Mouse (Mus musculus): ENCODE measurements around the gene Sfxn2. TPM values are rescaled to one million over a fixed set of nuclear protein-coding genes. Genes with fewer than 3 reads are reported as not detected.
"Not testable (repeated sequence)": the region's sequence is repeated elsewhere in the genome, so short reads cannot be mapped to it uniquely, and the experiment has no call there.

The Sfxn2 gene
- polyA plus RNA-seq, 1 experiment from 2014 or later, result 15.6 TPM

DNA sequence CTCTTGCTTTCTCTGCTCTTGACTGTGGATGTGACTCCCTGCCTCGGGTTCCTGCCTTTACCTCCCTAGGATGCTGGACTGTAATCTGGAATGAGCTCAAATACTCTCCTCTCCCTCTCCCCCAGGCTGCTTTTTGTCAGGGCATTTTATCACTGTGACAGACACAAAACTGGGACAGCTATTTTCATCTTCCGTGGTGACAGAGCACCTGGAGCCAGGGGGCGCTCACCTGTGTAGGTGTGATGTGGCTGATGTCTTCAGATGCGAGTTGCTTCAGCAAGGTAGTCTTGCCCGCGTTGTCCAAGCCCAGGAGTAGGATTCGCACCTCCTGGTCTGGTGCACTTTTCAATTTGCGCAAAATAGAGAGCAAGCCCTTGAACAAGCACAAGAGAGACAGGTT lies 15.2 kb upstream of the Sfxn2 start:
- Histone ChIP-seq H3K4me3 (ENCODE audit: low read depth, low read length) (no peak overlapping the region), H3K36me3 (ENCODE audit: control insufficient read depth, insufficient read depth, low read length) (no peaks in the 10 kb centered on the region; the same call in 1 of the 2 replicates)
- 74% methylated on average over 8 of the region's 8 CpGs for WGBS

DNA sequence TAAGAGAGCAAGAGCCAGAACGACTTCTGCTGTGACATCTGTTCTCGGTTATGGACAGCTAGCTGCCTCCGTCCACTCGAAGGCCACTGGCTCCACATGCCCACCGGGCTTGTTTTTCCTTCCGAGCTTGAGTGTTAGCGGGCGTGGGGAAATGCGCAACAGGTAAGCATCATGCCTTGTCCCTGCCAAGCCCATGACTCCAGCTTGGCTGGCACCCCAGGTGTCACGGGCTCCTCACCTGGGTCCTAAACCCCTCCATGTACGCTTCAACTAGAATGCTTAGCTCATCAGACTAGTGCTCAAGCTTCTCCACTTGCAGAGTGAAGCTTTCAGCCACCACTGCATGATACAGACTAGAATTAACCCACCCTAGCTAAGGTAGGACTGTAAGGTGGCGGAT lies 14.5 kb upstream of the Sfxn2 start:
- Histone ChIP-seq H3K27ac (replicated peaks; ENCODE audit: low read depth, low read length) (no peak overlapping the region), H3K4me3 (ENCODE audit: low read depth, low read length) (no peak overlapping the region), H3K36me3 (ENCODE audit: control insufficient read depth, insufficient read depth, low read length) (no peaks in the 10 kb centered on the region; the same call in 1 of the 2 replicates), H3K27me3 (ENCODE audit: control insufficient read depth, insufficient read depth, low read length) (no peaks in the 10 kb centered on the region), H3K4me1 (ENCODE audit: control insufficient read depth, insufficient read depth, low read length) (no peaks in the 10 kb centered on the region), H3K9ac (ENCODE audit: low read length) (no peak overlapping the region), H3K4me2 (ENCODE audit: low read depth, severe bottlenecking) (no peak overlapping the region), H3K9me3 (ENCODE audit: control insufficient read depth, low read length) (no peaks in the 10 kb centered on the region)
- no peak for ATAC-seq (ENCODE audit: insufficient number of reproducible peaks, low FRiP score, low TSS enrichment, low read depth)
- DNase-seq (ENCODE audit: low spot score), result peak; percentile 28
- WGBS, result 39% methylated on average over 12 of the region's 12 CpGs

More for the DNA sequence above, 15.2 kb upstream of the Sfxn2 start:
- DNase-seq (ENCODE audit: low spot score), result no peak
- Histone ChIP-seq H3K27ac (replicated peaks; ENCODE audit: low read depth, low read length) (0 out of 2 replicates have a peak overlapping the region, but pooled peaks have one; percentile 30), H3K9ac (ENCODE audit: low read length) (no peak overlapping the region), H3K4me2 (ENCODE audit: low read depth, severe bottlenecking) (no peak overlapping the region), H3K27me3 (ENCODE audit: control insufficient read depth, insufficient read depth, low read length) (no peaks in the 10 kb centered on the region), H3K9me3 (ENCODE audit: control insufficient read depth, low read length) (no peaks in the 10 kb centered on the region), H3K4me1 (ENCODE audit: control insufficient read depth, insufficient read depth, low read length) (no peaks in the 10 kb centered on the region)
- no peak for ATAC-seq (ENCODE audit: insufficient number of reproducible peaks, low FRiP score, low TSS enrichment, low read depth)

DNA sequence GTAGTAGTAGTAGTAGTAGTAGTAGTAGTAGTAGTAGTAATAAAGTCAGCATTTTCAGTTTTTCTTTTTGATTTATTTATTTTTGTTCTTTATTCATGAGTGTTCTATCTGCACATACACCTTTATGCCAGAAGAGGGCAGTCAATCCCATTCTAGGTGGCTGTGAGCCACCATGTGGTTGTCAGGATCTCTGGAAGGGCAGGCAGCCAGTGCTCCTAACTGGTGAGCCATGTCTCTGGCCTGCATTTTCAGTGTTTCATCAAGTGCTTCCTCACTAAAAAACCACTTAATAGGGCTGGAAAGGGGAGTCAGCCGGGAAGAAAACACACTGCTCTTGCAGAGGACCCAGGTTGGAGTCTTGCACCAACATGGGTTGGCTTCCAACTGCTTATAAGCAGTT lies 11.0 kb upstream of the Sfxn2 start:
- Histone ChIP-seq H3K4me3 (ENCODE audit: low read depth, low read length) (no peak overlapping the region), H3K9me3 (ENCODE audit: control insufficient read depth, low read length) (no peaks in the 10 kb centered on the region), H3K9ac (ENCODE audit: low read length) (no peak overlapping the region), H3K4me1 (ENCODE audit: control insufficient read depth, insufficient read depth, low read length) (no peaks in the 10 kb centered on the region), H3K4me2 (ENCODE audit: low read depth, severe bottlenecking) (no peak overlapping the region), H3K27me3 (ENCODE audit: control insufficient read depth, insufficient read depth, low read length) (no peaks in the 10 kb centered on the region), H3K36me3 (ENCODE audit: control insufficient read depth, insufficient read depth, low read length) (peaks cover under 1% of the 10 kb centered on the region; the same call in 1 of the 2 replicates), H3K27ac (replicated peaks; ENCODE audit: low read depth, low read length) (no peak overlapping the region)
- WGBS, result 36% methylated on average over 1 of the region's 1 CpGs
- ATAC-seq (ENCODE audit: insufficient number of reproducible peaks, low FRiP score, low TSS enrichment, low read depth) (no peak), DNase-seq (ENCODE audit: low spot score) (peak; percentile 54)

DNA sequence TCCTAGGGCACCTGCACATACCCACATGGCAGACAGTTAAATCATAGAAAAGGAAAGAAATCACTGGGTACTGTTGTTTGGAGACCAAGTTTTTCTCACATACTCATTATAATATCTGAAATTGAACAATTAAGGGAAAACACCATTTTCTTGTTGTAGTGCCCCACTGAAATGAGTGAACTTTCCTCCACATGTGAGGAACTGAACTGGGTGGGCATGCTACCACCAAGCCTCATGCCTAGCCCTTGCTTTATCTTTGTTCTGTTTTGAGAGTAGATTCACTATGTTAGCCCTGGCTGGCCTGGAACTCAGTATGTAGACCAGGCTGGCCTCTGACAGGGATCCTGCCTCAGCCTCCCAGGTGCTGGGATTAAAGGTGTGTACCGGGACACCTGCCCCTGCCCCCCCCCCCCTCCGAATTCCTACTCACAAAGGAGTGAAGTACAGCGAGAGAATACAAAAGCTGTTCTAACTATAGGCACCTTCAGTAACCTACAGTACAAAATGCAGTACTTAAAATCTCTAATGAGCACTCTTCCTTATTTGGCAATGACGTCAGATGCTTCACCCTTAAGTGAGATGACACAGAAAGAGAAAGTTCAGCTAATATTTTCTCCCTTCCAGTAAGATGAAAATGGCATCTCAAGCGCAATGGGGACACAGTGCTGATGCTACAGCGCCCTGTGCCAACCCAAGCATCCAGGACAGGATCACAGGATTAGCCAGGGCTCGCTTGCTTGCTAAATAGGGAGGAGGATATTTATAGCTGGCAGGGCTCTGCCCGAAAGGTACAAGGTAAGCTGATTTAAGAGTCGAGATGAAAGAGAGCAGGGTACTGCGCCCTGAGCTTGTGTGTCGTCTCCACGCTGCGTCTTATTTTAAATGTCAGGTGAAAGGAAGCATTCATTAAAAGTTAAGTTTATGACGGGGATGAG lies 10.3 kb upstream of the Sfxn2 start:
- H3K4me2 ChIP-seq (ENCODE audit: low read depth, severe bottlenecking), result no peak overlapping the region
- H3K4me1 ChIP-seq (ENCODE audit: control insufficient read depth, insufficient read depth, low read length), result no peaks in the 10 kb centered on the region
- no peaks in the 10 kb centered on the region for H3K9me3 ChIP-seq (ENCODE audit: control insufficient read depth, low read length)
- no peak overlapping the region for H3K4me3 ChIP-seq (ENCODE audit: low read depth, low read length)
- no peak overlapping the region for H3K9ac ChIP-seq (ENCODE audit: low read length)
- H3K36me3 ChIP-seq (ENCODE audit: control insufficient read depth, insufficient read depth, low read length), result peaks cover 2% of the 10 kb centered on the region; the same call in 1 of the 2 replicates
- no peak for ATAC-seq (ENCODE audit: insufficient number of reproducible peaks, low FRiP score, low TSS enrichment, low read depth)
- H3K27me3 ChIP-seq (ENCODE audit: control insufficient read depth, insufficient read depth, low read length), result no peaks in the 10 kb centered on the region
- WGBS, result 90% methylated on average over 14 of the region's 14 CpGs
- no peak for DNase-seq (ENCODE audit: low spot score)
- H3K27ac ChIP-seq (replicated peaks; ENCODE audit: low read depth, low read length), result no peak overlapping the region

DNA sequence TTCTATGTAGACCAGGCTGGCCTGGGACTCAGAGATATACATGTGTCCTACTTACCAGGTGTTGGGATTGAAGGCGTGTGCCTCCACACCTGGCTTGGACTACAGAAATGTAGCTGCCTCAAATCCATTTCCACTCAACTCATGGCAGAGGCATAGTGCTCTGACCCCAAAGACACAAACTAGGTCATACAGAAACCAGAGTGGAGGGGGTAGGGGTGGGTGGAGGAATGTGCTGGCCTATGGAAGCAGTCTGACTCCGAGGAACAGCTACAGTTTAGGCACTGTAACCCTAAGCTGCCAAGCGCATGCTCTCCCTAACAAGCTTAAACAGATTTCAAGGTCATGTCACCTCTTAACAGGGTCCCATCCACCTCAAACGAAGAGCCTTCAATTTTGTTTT lies 9.6 kb upstream of the Sfxn2 start:
- no peak overlapping the region for H3K9ac ChIP-seq (ENCODE audit: low read length)
- H3K4me1 ChIP-seq (ENCODE audit: control insufficient read depth, insufficient read depth, low read length), result no peaks in the 10 kb centered on the region
- H3K27me3 ChIP-seq (ENCODE audit: control insufficient read depth, insufficient read depth, low read length), result no peaks in the 10 kb centered on the region
- WGBS, result 87% methylated on average over 4 of the region's 4 CpGs
- H3K36me3 ChIP-seq (ENCODE audit: control insufficient read depth, insufficient read depth, low read length), result 0 out of 2 replicates have a peak, but pooled peaks cover 2% of the 10 kb centered on the region
- no peaks in the 10 kb centered on the region for H3K9me3 ChIP-seq (ENCODE audit: control insufficient read depth, low read length)
- ATAC-seq (ENCODE audit: insufficient number of reproducible peaks, low FRiP score, low TSS enrichment, low read depth) (no peak), DNase-seq (ENCODE audit: low spot score) (no peak)
- H3K27ac ChIP-seq (replicated peaks; ENCODE audit: low read depth, low read length), result no peak overlapping the region
- H3K4me3 ChIP-seq (ENCODE audit: low read depth, low read length), result no peak overlapping the region
- H3K4me2 ChIP-seq (ENCODE audit: low read depth, severe bottlenecking), result no peak overlapping the region

DNA sequence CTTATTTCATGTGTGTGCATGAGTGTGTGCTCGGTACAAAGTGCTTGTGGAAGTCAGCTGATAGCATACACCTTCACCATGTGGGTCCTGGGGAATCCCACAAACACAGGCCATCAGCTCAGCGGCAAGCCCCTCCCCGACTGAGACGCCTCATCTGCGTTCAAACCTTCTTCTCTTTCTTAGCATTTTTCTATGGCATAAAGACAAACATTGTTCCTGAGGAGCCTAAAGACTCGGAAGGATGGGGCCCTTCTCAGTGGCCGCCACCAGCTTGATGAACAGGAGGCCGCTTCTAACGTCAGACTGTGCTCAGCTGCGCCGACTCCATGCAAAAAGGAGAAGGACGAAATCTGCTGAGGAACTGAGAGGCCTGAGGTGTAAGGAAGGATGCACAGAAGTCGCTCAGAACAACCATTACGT lies 9.1 kb upstream of the Sfxn2 start:
- DNase-seq (ENCODE audit: low spot score), result no peak
- H3K27ac ChIP-seq (replicated peaks; ENCODE audit: low read depth, low read length), result no peak overlapping the region

DNA sequence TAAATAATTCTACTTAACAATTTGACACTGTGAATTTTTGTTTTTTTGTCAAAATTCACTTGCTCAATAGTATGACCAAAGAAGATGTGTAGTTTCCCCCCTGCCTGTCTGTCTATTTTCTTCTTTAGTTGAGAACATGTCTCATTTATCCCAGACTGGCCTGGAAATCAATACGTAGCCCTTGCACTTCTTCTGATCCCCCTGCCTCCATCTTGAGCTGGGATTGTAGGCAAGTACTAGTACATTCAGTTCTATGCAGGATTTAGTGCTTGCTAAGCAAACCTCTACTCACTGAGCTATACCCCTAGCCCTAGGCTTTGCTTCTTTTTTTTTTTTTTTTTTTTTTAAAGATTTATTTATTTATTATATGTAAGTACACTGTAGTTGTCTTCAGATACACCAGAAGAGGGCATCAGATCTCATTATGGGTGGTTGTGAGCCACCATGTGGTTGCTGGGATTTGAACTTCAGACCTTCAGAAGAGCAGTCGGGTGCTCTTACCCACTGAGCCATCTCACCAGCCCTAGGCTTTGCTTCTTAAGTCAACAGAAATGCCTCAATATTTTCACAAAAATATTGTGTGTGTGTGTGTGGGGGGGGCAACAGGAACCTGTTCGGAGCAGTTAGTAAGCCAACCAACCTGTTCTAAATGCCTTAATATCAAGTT lies 1.8 kb upstream of the Sfxn2 start:
- not testable (repeated sequence) for H3K4me1 ChIP-seq (ENCODE audit: control insufficient read depth, insufficient read depth, low read length); H3K27ac ChIP-seq (replicated peaks; ENCODE audit: low read depth, low read length); DNase-seq (ENCODE audit: low spot score); H3K9ac ChIP-seq (ENCODE audit: low read length); H3K36me3 ChIP-seq (ENCODE audit: control insufficient read depth, insufficient read depth, low read length); H3K9me3 ChIP-seq (ENCODE audit: control insufficient read depth, low read length); H3K27me3 ChIP-seq (ENCODE audit: control insufficient read depth, insufficient read depth, low read length); ATAC-seq (ENCODE audit: insufficient number of reproducible peaks, low FRiP score, low TSS enrichment, low read depth)
- Histone ChIP-seq H3K4me2 (ENCODE audit: low read depth, severe bottlenecking) (peak overlapping the region; percentile 52; the same call in 1 of the 2 replicates), H3K4me3 (ENCODE audit: low read depth, low read length) (peak overlapping the region; percentile 67)
- 85% methylated on average over 3 of the region's 3 CpGs for WGBS

More for the DNA sequence above, 9.1 kb upstream of the Sfxn2 start:
- Histone ChIP-seq H3K4me1 (ENCODE audit: control insufficient read depth, insufficient read depth, low read length) (no peaks in the 10 kb centered on the region), H3K9ac (ENCODE audit: low read length) (no peak overlapping the region), H3K27me3 (ENCODE audit: control insufficient read depth, insufficient read depth, low read length) (no peaks in the 10 kb centered on the region), H3K4me2 (ENCODE audit: low read depth, severe bottlenecking) (no peak overlapping the region), H3K36me3 (ENCODE audit: control insufficient read depth, insufficient read depth, low read length) (0 out of 2 replicates have a peak, but pooled peaks cover 2% of the 10 kb centered on the region), H3K4me3 (ENCODE audit: low read depth, low read length) (no peak overlapping the region), H3K9me3 (ENCODE audit: control insufficient read depth, low read length) (no peaks in the 10 kb centered on the region)
- 87% methylated on average over 14 of the region's 14 CpGs for WGBS
- no peak for ATAC-seq (ENCODE audit: insufficient number of reproducible peaks, low FRiP score, low TSS enrichment, low read depth)

DNA sequence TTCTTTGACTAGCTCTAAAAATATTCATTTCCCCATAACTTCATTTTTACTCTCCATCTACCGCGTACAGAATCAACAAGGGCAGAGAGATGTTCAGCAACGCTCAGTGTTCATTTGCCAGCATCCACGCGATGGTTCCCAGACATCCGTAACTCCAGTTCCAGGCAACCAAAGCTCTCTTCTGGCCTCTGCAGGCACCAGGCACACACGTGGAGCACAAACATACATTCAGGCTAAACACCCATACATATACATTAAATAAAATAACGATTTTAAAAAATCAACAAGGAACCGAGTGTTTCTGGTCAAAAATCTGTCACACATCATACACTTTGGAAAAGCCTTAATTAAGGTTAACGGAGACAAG lies 1.3 kb upstream of the Sfxn2 start:
- ATAC-seq (ENCODE audit: insufficient number of reproducible peaks, low FRiP score, low TSS enrichment, low read depth), result no peak
- H3K27ac ChIP-seq (replicated peaks; ENCODE audit: low read depth, low read length), result no peak overlapping the region
- H3K4me3 ChIP-seq (ENCODE audit: low read depth, low read length), result peak overlapping the region; percentile 67
- H3K36me3 ChIP-seq (ENCODE audit: control insufficient read depth, insufficient read depth, low read length), result 0 out of 2 replicates have a peak, but pooled peaks cover 2% of the 10 kb centered on the region
- H3K4me2 ChIP-seq (ENCODE audit: low read depth, severe bottlenecking), result peak overlapping the region; percentile 52
- H3K9me3 ChIP-seq (ENCODE audit: control insufficient read depth, low read length), result no peaks in the 10 kb centered on the region
- DNase-seq (ENCODE audit: low spot score), result peak; percentile 27
- 26% methylated on average over 10 of the region's 10 CpGs for WGBS
- 0 out of 2 replicates have a peak, but pooled peaks cover 3% of the 10 kb centered on the region for H3K4me1 ChIP-seq (ENCODE audit: control insufficient read depth, insufficient read depth, low read length)
- H3K27me3 ChIP-seq (ENCODE audit: control insufficient read depth, insufficient read depth, low read length), result no peaks in the 10 kb centered on the region
- H3K9ac ChIP-seq (ENCODE audit: low read length), result no peak overlapping the region

Measured in limb, embryonic 11.5 days (tissue).